Mouse (Mus musculus): ENCODE measurements around the gene Lyrm7.

- TF ChIP-seq CTCF (IDR thresholded peaks at IDR 0.05) = no peak
- no peak for TF ChIP-seq EP300 (IDR thresholded peaks at IDR 0.05; ENCODE audit: insufficient read depth, low read depth, low read length)
Measured at GRCm38 (mm10) chr11:54876031-54876430, 15.3 kb upstream of the Lyrm7 start.
